Mouse (Mus musculus): ENCODE measurements around the gene Tcf7. TPM values are rescaled to one million over a fixed set of nuclear protein-coding genes. Genes with fewer than 3 reads are reported as not detected.
A peak's percentile ranks its signal among the peaks of the same experiment; 100 is the strongest.

The Tcf7 gene
- polyA plus RNA-seq (2016; fragmentation: Nextera tagmentation; extraction: Ambion mirVana): 3.8 and 4.4 TPM in 2 replicates

GRCm38 (mm10) chr11:52282774-52283595 is at the start of gene Tcf7:
Gene Tcf7 (minus strand): TSS chr11:52283014.
- H3K27ac ChIP-seq: no peak within 1 kb of the TSS

GRCm38 (mm10) chr11:52327313-52327712 is 44.5 kb upstream of the Tcf7 start:
- no peak for ATAC-seq
- H3K9me3 ChIP-seq (replicated peaks): no peaks in the 10 kb centered on the region
- no peak overlapping the region for H3K4me3 ChIP-seq
- H3K27ac ChIP-seq: no peak overlapping the region
- H3K27me3 ChIP-seq (replicated peaks): peaks cover 9% of the 10 kb centered on the region
- H3K4me2 ChIP-seq: no peak overlapping the region
- no peaks in the 10 kb centered on the region for H3K4me1 ChIP-seq
- WGBS (ENCODE audit: insufficient replicate concordance): 38% methylated on average over 3 of the region's 3 CpGs
- no peak overlapping the region for H3K9ac ChIP-seq
- H3K36me3 ChIP-seq: no peaks in the 10 kb centered on the region

More at GRCm38 (mm10) chr11:52282774-52283595, at the start of gene Tcf7:
- Histone ChIP-seq H3K4me3 (peak within 1 kb of the TSS; percentile 65), H3K36me3 (no peaks in the 10 kb centered on the region), H3K9ac (peak within 1 kb of the TSS; percentile 65), H3K4me1 (peaks cover 32% of the 10 kb centered on the region), H3K4me2 (peak within 1 kb of the TSS; percentile 80), H3K9me3 (replicated peaks) (no peaks in the 10 kb centered on the region), H3K27me3 (replicated peaks) (peaks cover 90% of the 10 kb centered on the region)
- whole genome bisulfite sequencing (ENCODE audit: insufficient replicate concordance): under 1% methylated on average over 90 of the region's 97 CpGs
- peak; percentile 65 for ATAC-seq

GRCm38 (mm10) chr11:52324442-52325367 is 41.9 kb upstream of the Tcf7 start:
- Histone ChIP-seq H3K4me1 (no peaks in the 10 kb centered on the region), H3K9me3 (replicated peaks) (no peaks in the 10 kb centered on the region), H3K9ac (no peak overlapping the region), H3K4me2 (no peak overlapping the region), H3K36me3 (no peaks in the 10 kb centered on the region), H3K4me3 (no peak overlapping the region), H3K27ac (no peak overlapping the region), H3K27me3 (replicated peaks) (peaks cover 8% of the 10 kb centered on the region)
- WGBS (ENCODE audit: insufficient replicate concordance): 61% methylated on average over 23 of the region's 23 CpGs
- no peak for ATAC-seq

- Histone ChIP-seq H3K36me3 (no peaks in the 10 kb centered on the region), H3K9ac (no peak overlapping the region), H3K9me3 (replicated peaks) (no peaks in the 10 kb centered on the region), H3K4me2 (no peak overlapping the region), H3K4me1 (peaks cover 5% of the 10 kb centered on the region; the same call in 1 of the 2 replicates), H3K4me3 (no peak overlapping the region), H3K27ac (no peak overlapping the region), H3K27me3 (replicated peaks) (peaks cover 17% of the 10 kb centered on the region)
- no peak for ATAC-seq
- 51% methylated on average over 3 of the region's 3 CpGs for WGBS (ENCODE audit: insufficient replicate concordance)
Measured at GRCm38 (mm10) chr11:52321540-52321939, 38.7 kb upstream of the Tcf7 start.

- Histone ChIP-seq H3K9me3 (replicated peaks) (no peaks in the 10 kb centered on the region), H3K4me3 (no peak overlapping the region), H3K27ac (no peak overlapping the region), H3K9ac (no peak overlapping the region), H3K36me3 (no peaks in the 10 kb centered on the region), H3K4me1 (peaks cover 5% of the 10 kb centered on the region; the same call in 1 of the 2 replicates), H3K27me3 (replicated peaks) (peaks cover 17% of the 10 kb centered on the region), H3K4me2 (no peak overlapping the region)
- WGBS (ENCODE audit: insufficient replicate concordance): 63% methylated on average over 4 of the region's 4 CpGs
- ATAC-seq: no peak
Measured at GRCm38 (mm10) chr11:52320529-52320928, 37.7 kb upstream of the Tcf7 start.

GRCm38 (mm10) chr11:52319664-52320063 is 36.9 kb upstream of the Tcf7 start:
- Histone ChIP-seq H3K27ac (no peak overlapping the region), H3K4me2 (no peak overlapping the region), H3K4me1 (peaks cover 5% of the 10 kb centered on the region; the same call in 1 of the 2 replicates), H3K27me3 (replicated peaks) (peaks cover 22% of the 10 kb centered on the region), H3K4me3 (no peak overlapping the region), H3K9me3 (replicated peaks) (no peaks in the 10 kb centered on the region), H3K36me3 (no peaks in the 10 kb centered on the region), H3K9ac (no peak overlapping the region)
- WGBS (ENCODE audit: insufficient replicate concordance): 62% methylated on average over 4 of the region's 4 CpGs
- no peak for ATAC-seq

GRCm38 (mm10) chr11:52318445-52318844 is 35.6 kb upstream of the Tcf7 start:
- H3K4me1 ChIP-seq: peaks cover 5% of the 10 kb centered on the region; the same call in 1 of the 2 replicates
- ATAC-seq: no peak
- H3K4me2 ChIP-seq: no peak overlapping the region
- no peak overlapping the region for H3K9ac ChIP-seq
- no peaks in the 10 kb centered on the region for H3K36me3 ChIP-seq
- peaks cover 29% of the 10 kb centered on the region for H3K27me3 ChIP-seq (replicated peaks)
- H3K27ac ChIP-seq: no peak overlapping the region
- no peaks in the 10 kb centered on the region for H3K9me3 ChIP-seq (replicated peaks)
- no peak overlapping the region for H3K4me3 ChIP-seq
- WGBS (ENCODE audit: insufficient replicate concordance): 22% methylated on average over 13 of the region's 13 CpGs

- H3K9ac ChIP-seq: no peak overlapping the region
- no peaks in the 10 kb centered on the region for H3K36me3 ChIP-seq
- H3K4me3 ChIP-seq: no peak overlapping the region
- no peak overlapping the region for H3K4me2 ChIP-seq
- H3K4me1 ChIP-seq: peaks cover 5% of the 10 kb centered on the region; the same call in 1 of the 2 replicates
- H3K27ac ChIP-seq: no peak overlapping the region
- ATAC-seq: no peak
- peaks cover 45% of the 10 kb centered on the region for H3K27me3 ChIP-seq (replicated peaks)
- WGBS (ENCODE audit: insufficient replicate concordance): 11% methylated on average over 26 of the region's 26 CpGs
- no peaks in the 10 kb centered on the region for H3K9me3 ChIP-seq (replicated peaks)
Measured at GRCm38 (mm10) chr11:52314102-52314793, 31.4 kb upstream of the Tcf7 start.

GRCm38 (mm10) chr11:52310709-52311108 is 27.9 kb upstream of the Tcf7 start:
- no peaks in the 10 kb centered on the region for H3K9me3 ChIP-seq (replicated peaks)
- peaks cover 7% of the 10 kb centered on the region for H3K4me1 ChIP-seq
- WGBS (ENCODE audit: insufficient replicate concordance): 62% methylated on average over 14 of the region's 14 CpGs
- no peak overlapping the region for H3K4me3 ChIP-seq
- H3K27me3 ChIP-seq (replicated peaks): peaks cover 45% of the 10 kb centered on the region
- H3K4me2 ChIP-seq: no peak overlapping the region
- H3K9ac ChIP-seq: no peak overlapping the region
- no peak for ATAC-seq
- H3K36me3 ChIP-seq: no peaks in the 10 kb centered on the region
- no peak overlapping the region for H3K27ac ChIP-seq

- no peak overlapping the region for H3K4me3 ChIP-seq
- peaks cover 37% of the 10 kb centered on the region for H3K27me3 ChIP-seq (replicated peaks)
- 70% methylated on average over 3 of the region's 3 CpGs for WGBS (ENCODE audit: insufficient replicate concordance)
- peaks cover 15% of the 10 kb centered on the region for H3K4me1 ChIP-seq
- H3K9ac ChIP-seq: no peak overlapping the region
- H3K27ac ChIP-seq: no peak overlapping the region
- no peaks in the 10 kb centered on the region for H3K9me3 ChIP-seq (replicated peaks)
- ATAC-seq: no peak
- H3K4me2 ChIP-seq: no peak overlapping the region
- no peaks in the 10 kb centered on the region for H3K36me3 ChIP-seq
Measured at GRCm38 (mm10) chr11:52309487-52309886, 26.7 kb upstream of the Tcf7 start.

GRCm38 (mm10) chr11:52306431-52306830 is 23.6 kb upstream of the Tcf7 start:
- H3K4me1 ChIP-seq: peaks cover 15% of the 10 kb centered on the region
- no peak overlapping the region for H3K4me2 ChIP-seq
- H3K27ac ChIP-seq: no peak overlapping the region
- ATAC-seq: no peak
- no peak overlapping the region for H3K9ac ChIP-seq
- no peaks in the 10 kb centered on the region for H3K36me3 ChIP-seq
- H3K4me3 ChIP-seq: no peak overlapping the region
- H3K27me3 ChIP-seq (replicated peaks): 0 out of 2 replicates have a peak, but pooled peaks cover 19% of the 10 kb centered on the region
- WGBS (ENCODE audit: insufficient replicate concordance): 50% methylated on average over 7 of the region's 7 CpGs
- no peaks in the 10 kb centered on the region for H3K9me3 ChIP-seq (replicated peaks)

All from liver, embryonic 12.5 days (tissue).